Mouse (Mus musculus): Measurements from ENCODE around the gene Adora2a.
"Not testable (repeated sequence)": the region's sequence is repeated elsewhere in the genome, so short reads cannot be mapped to it uniquely, and the experiment has no call there.

Gene Adora2a

DNA sequence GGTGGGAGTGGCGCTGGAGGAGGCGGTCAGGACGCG is at the start of gene Adora2a:
Gene Adora2a, plus strand, starts transcription at position 6 of the 36 bp plus-strand sequence.
- DNase-seq (ENCODE audit: low spot score in 2 of 2), result no peak

DNA sequence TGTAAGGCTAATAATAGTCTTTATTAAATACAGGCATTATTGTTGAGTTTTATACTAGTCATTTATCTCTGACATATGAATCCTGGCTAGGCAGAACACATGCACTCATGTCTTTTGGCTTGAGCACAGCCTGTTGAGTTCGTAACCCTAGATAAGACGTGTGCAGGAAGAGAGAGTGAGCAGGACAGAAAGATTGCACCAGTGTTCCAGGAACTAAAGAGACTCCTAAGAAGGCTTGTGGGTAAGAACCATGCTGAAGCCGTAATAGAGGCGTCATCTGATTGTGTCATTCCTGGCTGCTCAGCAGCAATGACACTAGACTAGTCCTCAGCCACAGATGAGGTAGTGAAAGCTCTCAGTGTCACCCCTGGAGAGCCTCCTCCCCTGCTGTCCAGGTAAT is 43.7 kb upstream of the Adora2a start:
- no peak for DNase-seq (ENCODE audit: low spot score in 2 of 2)

DNA sequence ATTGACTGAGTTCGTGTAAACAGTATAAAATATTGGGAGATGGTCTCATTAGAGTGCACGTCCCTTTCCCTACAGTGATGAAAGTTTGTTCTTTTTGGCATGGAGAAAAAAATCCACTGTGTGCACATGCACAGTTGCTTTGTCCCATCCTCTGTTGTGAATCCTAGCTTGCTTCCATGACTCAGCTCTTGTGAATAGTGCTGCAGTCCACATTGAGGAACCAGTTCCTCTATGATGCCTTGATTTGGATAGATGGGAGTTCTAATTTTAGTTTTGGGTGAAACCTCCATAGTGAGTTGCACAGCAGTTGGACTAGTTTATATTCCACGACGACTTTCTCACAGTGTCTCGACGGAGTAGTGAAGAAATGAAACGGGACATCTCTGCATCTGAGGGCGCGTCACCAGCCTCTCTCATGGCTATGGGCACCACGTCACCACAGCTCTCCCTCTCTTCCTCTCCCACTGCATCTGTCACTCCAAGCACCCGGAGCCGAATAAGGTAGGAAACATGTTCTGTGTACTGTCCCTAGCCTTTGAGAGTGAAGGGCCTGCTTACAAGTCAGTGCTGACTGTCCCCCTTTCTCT is 40.2 kb upstream of the Adora2a start:
- DNase-seq (ENCODE audit: low spot score in 2 of 2), result no peak

DNA sequence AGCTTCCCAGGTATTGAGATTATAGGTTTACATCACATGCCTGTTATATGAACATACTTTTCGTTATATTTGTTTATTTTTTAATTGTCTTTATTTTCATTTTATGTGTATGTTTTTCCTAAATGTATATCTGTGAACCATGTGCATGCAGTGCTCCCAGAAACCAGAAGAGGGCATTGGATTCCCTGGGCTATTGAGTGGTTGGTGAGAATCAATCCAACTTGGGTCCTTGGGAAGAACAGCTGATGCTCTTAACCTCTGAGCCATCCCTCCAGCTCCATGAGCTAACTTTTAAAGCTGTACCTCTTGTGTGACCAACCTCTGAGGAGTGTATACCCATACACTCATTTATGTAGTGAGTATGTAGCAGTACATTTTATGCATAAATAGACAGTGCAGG is 39.2 kb upstream of the Adora2a start:
- no peak for DNase-seq (ENCODE audit: low spot score in 2 of 2)

DNA sequence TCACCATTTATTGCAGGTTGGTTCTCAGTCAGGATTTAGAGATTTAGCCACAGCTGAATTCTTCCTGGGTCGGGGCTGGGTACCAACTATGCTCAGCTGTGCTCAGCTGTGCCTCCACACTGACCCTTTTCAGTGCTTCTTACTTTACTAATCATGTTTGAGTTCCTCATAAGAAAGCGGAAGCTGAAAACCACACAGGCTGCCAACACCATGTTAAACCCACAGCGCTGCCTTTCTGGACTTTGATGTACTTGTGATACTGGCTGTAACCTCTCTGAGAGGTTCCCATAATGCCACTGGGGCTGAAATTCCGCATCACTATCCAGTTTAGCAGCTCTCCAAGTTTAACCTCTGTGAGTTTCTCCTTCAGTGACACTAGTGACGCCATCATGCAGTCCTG is 34.0 kb upstream of the Adora2a start:
- DNase-seq (ENCODE audit: low spot score in 2 of 2), result peak in 1 of 2 experiments; percentile 24

DNA sequence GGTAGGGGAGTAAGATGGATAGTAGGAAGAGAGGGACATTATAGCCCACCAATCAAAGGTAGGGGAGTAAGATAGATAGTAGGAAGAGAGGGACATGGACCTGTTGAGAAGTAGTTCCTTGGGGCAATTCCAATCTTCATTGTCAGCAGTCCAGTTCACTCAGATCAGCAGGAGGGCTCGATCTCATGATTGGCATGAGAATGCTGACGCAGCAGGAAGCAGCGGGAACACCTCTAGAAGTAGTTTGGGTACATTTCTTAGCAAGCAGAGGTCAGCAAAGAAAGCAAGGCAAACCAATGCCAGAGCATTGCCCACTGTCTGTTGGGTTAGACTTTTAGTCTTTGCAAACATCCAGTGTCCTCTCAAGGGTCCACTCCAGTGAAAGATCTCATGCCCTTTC is 32.9 kb upstream of the Adora2a start:
- DNase-seq (ENCODE audit: low spot score in 2 of 2), result no peak

DNA sequence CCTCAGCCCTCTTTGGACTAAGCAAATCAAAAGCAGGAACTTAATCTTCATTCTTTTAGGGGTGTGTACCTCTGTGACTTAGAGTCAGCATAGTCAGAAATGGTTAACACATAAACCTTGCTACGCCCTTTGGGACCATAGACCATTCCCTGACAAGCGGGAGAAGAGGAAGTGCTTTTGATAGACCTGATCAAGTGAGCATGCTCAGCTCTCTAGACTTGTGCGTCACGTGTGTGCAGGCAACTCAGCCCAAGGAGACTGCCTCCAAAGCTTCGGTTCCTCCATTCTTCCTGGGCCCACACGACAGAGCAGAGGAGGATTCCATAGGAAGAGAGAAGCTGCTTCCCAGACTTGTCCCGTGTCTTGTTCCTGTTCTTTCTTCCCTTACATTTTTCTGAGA is 28.1 kb upstream of the Adora2a start:
- DNase-seq (ENCODE audit: low spot score in 2 of 2), result no peak

DNA sequence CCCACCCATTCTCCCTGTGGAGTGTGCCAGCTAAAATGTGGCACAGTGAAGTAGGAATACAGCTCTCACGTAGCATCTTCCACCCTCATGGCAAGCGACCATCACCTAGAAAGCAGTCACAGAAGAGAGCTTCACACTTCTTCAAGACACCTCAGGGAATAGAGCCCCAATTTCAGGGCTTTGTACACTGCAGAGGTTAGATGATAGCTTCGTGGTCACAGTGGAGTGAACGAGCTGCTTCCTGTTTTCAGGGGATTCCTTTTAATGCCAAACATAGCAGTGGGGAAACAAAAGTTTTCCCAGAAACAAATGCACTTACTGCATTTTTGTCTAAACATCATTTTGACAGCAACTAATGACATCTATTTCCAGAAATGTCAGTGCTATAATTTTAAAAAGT is 27.3 kb upstream of the Adora2a start:
- no peak for DNase-seq (ENCODE audit: low spot score in 2 of 2)

DNA sequence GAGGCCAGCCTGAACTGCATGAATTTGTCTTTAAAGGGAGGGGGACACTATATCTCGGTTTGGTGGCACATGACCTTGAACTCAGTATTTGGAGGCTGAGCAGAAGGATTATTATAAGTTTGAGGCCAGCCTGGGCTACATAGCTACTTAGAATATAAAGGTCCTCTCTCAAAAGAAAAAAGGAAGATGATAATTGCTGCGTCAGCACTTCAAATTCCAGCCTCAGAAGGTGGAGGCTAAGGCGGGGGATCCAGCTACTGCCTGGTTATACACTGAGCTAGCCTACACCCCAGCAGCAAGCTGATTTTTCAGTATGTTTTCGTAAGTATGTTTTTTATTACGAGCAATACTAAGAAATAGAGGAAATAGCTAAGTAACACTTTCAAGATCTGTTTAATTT is 26.0 kb upstream of the Adora2a start:
- DNase-seq (ENCODE audit: low spot score in 2 of 2), result no peak

DNA sequence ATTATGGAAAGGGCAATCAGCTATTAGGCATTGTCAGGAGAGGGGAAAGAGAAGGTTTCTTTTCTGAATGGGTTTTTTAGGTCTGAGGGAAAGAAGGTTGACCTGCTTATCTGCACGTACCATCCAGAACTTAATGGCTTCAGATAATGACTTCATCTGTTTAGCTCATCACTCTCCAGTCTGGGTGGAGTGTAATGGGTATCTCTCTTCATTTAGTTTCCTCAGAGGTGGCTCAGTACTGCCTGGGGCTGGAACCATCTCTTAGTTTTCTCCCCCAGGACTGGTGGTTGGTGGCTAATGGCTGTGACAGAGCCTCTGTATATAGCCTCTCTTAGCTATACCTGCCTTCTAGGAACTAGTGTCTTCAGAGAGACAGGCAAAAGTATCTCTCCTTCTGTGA is 25.3 kb upstream of the Adora2a start:
- DNase-seq (ENCODE audit: low spot score in 2 of 2), result no peak

DNA sequence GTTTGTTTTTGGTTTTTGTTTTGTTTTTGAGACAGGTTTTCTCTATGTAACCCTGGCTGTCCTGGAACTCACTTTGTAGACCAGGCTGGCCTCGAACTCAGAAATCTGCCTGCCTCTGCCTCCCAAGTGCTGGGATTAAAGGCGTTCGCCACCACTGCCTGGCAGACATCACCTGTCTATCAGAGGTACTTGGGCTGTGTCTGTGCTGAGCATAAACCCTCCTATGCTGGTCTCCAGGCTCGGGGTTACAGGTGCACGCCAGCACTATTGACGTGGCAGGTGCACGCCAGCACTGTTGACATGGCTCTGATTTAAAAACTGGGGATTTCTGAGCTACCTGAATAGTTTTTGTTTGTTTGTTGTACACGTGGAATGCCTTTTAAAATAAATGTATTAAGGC is 24.5 kb upstream of the Adora2a start:
- DNase-seq (ENCODE audit: low spot score in 2 of 2), result not testable (repeated sequence)

DNA sequence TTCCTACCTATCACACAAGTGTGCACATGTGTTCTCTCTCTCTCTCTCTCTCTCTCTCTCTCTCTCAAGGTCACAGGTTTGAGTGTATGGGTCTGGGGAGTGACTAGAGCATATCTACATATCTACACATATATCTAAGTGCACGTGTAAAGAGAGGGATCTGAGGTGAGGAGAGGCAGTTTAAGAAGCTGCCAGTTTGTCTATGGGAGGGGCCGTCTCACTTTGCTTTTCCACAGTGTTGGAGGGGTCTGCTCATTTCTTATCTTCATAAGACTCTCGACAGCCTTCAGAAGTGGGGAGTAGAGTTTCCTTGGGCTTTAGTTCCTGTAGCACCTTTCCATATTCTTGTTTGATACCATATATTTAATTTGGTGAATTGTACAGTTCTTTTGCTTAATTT is 23.4 kb upstream of the Adora2a start:
- DNase-seq (ENCODE audit: low spot score in 2 of 2), result no peak

DNA sequence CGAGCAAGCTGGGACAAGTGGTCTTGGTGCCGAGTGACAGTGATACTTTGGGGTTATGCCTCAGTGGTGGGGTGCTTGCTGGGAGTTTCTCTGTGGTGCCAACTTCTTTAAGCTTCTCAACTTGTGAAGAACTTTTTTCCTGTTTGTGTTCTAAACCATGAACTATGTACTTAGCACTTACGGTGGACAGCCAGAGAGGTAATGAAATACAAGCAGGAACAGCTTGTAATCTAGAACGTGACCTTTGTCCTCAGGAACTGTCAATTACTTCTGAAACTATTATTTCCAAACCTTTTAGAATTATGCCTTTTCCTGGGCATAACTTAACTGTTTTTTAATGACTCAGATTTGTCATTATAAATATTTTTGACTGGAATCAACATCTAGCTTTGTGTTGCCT is 22.3 kb upstream of the Adora2a start:
- DNase-seq (ENCODE audit: low spot score in 2 of 2), result no peak

DNA sequence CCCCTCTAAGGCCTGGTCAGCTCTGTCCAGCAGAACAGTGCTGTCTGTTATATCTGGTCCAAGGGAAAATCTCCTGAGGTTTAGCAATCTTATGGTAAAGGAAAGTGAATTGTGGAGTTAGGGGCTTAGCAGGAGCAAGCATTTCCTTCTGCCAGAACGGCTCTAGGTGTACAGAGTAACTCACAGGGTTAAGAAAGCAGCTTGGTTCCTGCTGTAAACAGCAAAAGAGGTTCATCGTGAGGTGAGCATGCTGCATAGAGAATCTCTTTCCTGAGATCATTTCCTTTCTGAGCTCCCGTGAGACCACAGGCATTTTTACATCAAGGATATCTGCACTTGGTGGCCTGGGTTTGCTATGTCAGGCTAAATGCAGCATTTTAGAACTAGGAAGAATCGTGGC is 21.8 kb upstream of the Adora2a start:
- DNase-seq (ENCODE audit: low spot score in 2 of 2), result no peak

DNA sequence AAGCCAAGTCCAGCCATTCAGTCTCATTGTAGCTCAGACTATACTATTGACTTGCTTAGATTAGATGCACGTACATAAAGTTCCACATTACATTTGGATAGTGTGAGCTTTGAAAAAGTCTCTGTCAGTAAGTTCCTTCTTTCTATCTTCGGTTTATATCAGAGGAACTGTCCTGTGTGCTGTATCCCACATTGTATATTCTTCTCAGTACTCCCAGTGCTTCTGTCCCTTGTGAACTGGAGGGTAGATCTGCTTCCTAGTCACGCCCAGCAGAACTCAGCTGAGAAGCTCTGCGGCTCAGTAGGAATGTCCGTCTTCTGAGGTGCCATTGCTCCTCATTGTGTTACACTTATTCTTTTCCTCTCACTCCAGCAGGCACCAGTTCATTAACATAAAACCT is 18.1 kb upstream of the Adora2a start:
- no peak for DNase-seq (ENCODE audit: low spot score in 2 of 2)

DNA sequence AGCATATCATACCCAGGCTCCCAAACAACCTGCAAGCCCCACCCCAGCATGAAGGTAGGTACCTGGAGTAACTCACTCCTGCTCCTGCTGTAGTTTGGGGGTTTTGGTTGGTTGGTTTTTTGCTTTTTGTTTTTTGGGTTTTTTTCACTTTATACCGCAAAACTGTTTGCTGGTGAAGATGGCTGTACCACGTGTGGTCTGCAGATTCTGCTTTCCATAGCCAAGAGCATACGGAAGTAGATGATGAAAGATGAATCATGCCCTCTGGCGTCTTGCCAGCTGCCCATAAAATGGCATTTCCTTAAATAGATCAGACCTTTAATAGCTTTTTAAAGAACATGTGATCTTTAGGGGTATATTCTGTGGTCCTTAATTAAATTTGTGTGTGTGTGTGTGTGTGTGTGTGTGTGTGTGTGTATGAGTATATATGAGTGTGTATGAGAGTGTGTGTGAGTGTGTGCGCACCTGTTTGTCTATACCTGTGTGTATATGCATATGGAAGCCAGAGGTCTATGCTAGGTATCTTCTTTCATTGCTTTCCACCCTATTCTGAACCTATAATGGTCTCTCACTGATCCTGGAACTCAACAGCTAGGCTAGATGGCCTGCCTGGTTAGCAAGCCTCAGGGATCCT is 16.8 kb upstream of the Adora2a start:
- peak; percentile 29 to 53 for DNase-seq (ENCODE audit: low spot score in 2 of 2)

DNA sequence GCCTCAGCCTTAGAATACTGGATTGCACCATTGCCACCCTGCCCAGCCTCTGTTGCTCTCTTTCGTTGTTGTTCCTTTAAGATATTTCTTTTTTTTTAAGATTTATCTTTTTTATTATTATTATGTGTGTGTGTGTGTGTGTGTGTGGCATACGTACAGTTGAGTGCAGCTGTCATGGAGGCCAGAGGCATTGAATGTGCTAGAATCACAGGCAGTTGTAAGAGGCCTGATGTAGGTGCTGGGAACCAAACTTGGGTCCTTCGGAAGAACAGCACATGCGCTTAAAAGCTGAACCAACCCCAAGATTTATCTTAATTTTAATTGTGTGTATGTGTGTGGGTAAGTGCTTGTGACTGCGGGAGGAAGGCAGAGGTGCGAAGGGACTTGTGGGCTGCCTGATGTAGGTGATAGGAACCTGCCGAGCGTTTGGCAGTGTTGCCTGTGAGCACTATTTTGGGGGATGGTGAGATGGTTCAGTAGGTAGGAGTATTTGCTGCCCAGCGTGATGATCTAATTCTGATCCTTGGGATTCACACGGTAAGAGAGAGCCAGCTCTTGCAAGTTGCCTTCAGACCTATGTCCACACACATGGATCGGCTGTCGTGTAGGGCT is 15.4 kb upstream of the Adora2a start:
- DNase-seq (ENCODE audit: low spot score in 2 of 2), result no peak

DNA sequence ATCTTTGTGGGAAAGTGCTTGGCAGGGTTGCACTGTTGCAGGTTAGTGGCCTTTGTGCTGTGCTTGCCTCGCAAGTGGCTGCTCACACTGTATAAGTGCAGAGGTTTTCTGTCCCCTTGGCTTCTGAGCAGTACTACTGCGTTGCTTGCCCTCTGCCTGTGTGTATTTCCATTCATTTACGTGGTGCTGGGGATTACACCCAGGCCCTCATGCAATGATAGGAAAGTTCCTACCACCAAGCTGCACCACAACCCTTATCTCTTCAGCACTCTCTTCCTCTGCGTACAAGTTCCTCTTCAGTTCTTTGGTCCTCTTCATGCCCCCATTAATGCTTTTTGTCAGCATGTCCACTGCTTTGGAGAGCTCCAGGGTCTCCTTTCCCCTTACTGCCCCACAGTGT is 14.7 kb upstream of the Adora2a start:
- no peak for DNase-seq (ENCODE audit: low spot score in 2 of 2)

DNA sequence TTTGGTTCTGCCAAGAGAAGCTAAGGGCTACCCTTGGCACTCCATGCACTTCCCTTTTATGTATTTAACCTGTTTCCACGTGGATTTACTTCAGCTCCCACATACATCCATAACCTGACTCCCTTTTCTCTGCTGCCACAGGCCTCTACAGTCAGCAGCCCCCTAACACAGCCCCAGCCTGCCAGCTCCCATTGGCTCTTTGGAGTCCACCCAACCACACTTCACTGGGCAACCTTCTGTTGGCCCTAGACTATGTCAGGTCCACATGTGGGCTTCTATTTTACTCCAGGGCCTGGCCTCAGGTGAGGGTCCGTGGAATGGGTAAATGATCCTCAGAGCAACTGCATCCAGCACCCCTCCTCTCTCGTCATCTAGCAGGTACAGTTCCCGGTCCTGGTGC is 14.1 kb upstream of the Adora2a start:
- no peak for DNase-seq (ENCODE audit: low spot score in 2 of 2)

DNA sequence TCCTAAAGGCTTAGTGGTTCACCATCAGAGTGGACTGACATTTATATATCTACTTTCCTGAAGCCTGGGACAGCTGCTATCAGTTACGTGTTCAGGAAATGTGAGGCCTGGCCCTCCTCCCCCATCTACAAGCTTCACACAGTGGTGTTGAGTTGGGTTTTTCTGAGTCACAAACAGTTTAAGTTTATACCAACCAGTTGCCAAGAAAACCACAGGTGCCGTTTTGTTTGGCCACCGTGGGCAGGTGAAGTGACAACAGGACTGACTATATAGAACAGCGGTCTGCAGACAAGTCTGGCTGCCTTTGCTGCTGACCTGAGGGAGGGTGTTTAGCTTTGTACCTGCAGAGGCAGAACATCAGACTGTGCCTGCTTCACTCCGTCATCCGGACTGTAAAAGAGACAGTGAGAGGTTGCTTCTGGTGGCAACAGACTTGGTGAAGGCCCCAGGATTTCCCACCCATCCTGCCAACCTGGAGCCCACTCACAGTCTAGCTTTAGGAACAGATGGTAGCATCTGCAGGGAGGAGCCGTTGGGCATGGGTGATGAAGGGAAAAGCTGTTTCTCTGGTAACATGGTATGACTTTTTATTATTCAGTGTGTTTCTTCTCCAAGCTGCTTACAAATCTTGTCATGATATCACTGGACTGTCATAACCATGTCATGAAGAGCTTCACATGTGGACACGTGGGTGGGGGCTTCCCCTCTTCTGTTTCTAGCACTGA is 13.2 kb upstream of the Adora2a start:
- DNase-seq (ENCODE audit: low spot score in 2 of 2), result no peak

DNA sequence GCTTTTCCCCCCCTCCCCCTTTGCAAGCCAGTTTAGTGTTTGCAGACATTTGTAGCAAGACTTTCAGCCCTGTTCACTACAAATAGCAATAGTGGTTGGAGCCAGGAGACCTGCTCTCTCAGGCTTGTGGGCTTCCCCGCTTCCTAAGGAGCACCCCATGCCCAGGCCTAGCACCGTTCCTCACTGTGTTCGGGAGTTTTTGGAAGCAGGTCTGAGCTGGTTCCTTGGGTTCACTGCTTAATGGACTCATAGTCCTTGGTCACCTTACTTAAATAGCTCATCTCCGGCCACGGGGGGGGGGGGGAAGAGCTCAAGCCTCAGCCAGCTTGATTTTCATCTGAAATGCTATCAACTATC is 12.7 kb upstream of the Adora2a start:
- DNase-seq (ENCODE audit: low spot score in 2 of 2), result no peak

DNA sequence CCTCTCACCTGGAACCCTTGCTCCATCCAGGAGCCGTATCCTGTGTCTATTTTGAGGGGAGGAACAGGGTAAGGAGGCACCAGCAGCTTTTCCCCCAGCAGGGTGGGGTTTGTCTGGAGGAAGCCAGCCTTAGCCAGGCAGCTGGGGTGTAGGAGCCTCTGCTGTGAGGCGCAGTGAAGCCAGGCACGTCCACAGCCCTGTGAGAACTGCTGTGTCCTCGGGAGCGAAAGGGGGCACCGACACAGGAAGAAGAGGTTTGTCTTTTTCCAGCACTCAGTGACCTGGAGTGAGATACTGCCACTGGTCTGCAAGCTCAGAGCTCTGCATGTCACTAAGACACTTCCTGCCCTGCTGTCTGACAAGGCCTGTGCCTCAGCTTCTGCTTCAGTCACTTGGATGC is 12.3 kb upstream of the Adora2a start:
- no peak for DNase-seq (ENCODE audit: low spot score in 2 of 2)

DNA sequence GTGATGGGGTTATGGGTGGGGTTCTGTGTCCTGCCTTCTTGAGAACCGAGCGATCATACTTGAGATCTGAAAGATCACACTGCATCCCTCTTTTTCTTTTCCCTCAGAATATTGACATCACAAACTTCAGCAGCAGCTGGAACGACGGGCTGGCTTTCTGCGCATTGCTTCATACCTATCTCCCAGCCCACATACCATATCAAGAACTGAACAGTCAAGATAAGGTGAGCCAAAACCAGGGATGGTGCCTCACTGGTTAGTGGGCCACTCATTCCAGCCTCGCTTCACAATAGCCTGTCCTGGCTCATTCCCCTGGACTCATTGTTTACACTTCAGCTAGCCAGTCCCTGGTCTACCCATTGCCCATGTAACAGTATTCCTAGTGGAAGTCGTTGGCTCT is 9.5 kb upstream of the Adora2a start:
- no peak for DNase-seq (ENCODE audit: low spot score in 2 of 2)

DNA sequence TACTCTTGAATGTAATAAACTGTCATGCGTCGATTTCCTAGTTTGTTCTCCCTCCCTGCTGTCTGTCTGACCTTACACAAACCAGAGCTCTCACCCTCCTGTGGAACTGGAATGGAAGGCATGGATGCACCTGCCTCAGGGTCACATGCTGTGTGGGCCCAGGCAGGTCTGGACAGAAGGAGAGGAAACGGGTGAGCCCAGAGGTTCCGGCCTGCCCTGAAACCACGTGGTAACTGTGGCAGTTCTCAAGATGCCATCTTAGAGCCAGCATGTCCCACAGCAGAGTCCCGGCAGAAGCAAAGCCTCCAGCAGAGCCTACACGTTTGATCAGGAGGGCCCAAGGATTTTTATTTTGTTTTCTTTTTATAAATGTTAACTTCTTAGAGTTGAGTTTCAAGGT is 4.3 kb upstream of the Adora2a start:
- no peak for DNase-seq (ENCODE audit: low spot score in 2 of 2)
